Mouse (Mus musculus) ZHBTc4 (cell line): ENCODE data around the gene Trpv2.
A peak's percentile ranks its signal among the peaks of the same experiment; 100 is the strongest.

Experiments
- DNase-seq: peaks from one replicate; pipeline ENCODE4 v3.0.0-alpha.2; 2011; ENCODE audit warnings: low read depth, low spot score

Trpv2 gene

GRCm38 (mm10) chr11:62558152-62558551 lies 16.1 kb upstream of the Trpv2 start:
- no peak for DNase-seq

GRCm38 (mm10) chr11:62558961-62559646 lies 15.2 kb upstream of the Trpv2 start:
- DNase-seq: no peak

GRCm38 (mm10) chr11:62560463-62561016 lies 13.7 kb upstream of the Trpv2 start:
- peak; percentile 67 for DNase-seq

- DNase-seq: no peak
These were observed 10.7 kb upstream of the Trpv2 start for GRCm38 (mm10) chr11:62563590-62563989.

- DNase-seq: no peak
These were observed 8.5 kb upstream of the Trpv2 start for GRCm38 (mm10) chr11:62565747-62566146.

GRCm38 (mm10) chr11:62566211-62566610 lies 8.1 kb upstream of the Trpv2 start:
- DNase-seq: no peak

GRCm38 (mm10) chr11:62568300-62568699 lies 6.0 kb upstream of the Trpv2 start:
- no peak for DNase-seq

GRCm38 (mm10) chr11:62574703-62575085 lies 408 bp downstream of the Trpv2 start:
- no peak for DNase-seq

- DNase-seq: peak; percentile 92
These were observed 992 bp downstream of the Trpv2 start for GRCm38 (mm10) chr11:62575297-62575658.

- DNase-seq: no peak
These were observed 1.6 kb downstream of the Trpv2 start for GRCm38 (mm10) chr11:62575659-62576438.

- no peak for DNase-seq
These were observed 2.4 kb downstream of the Trpv2 start for GRCm38 (mm10) chr11:62576530-62577152.

GRCm38 (mm10) chr11:62583031-62583430 lies 8.7 kb downstream of the Trpv2 start:
- DNase-seq: no peak

- DNase-seq: no peak
These were observed 10.5 kb downstream of the Trpv2 start for GRCm38 (mm10) chr11:62584671-62585206.

GRCm38 (mm10) chr11:62587034-62587433 lies 12.7 kb downstream of the Trpv2 start:
- no peak for DNase-seq

- DNase-seq: no peak
These were observed 15.1 kb downstream of the Trpv2 start for GRCm38 (mm10) chr11:62589391-62589790.

GRCm38 (mm10) chr11:62591026-62591425 lies 16.7 kb downstream of the Trpv2 start:
- no peak for DNase-seq

- no peak for DNase-seq
These were observed 17.8 kb downstream of the Trpv2 start for GRCm38 (mm10) chr11:62591904-62592575.

GRCm38 (mm10) chr11:62598571-62598970 lies 24.3 kb downstream of the Trpv2 start:
- DNase-seq: no peak

GRCm38 (mm10) chr11:62601732-62602618 lies 27.7 kb downstream of the Trpv2 start:
- peak; percentile 33 for DNase-seq

GRCm38 (mm10) chr11:62602619-62603311 lies 28.5 kb downstream of the Trpv2 start:
- DNase-seq: peak; percentile 99
